Mouse (Mus musculus) thymus, postnatal 10 days (tissue): Measurements from ENCODE around the gene Ralgps2.

ENCODE experiments used
- DNase-seq, 2 experiments: peaks; one replicate each; pipeline ENCODE4 v3.0.0; 2021; ENCODE audit warnings: low spot score in 2 of 2

The Ralgps2 gene

GRCm38 (mm10) chr1:156909265-156909664 lies 30.2 kb downstream of the Ralgps2 start:
- no peak for DNase-seq

- DNase-seq = no peak
Measured at GRCm38 (mm10) chr1:156905660-156906059, 33.8 kb downstream of the Ralgps2 start.

- DNase-seq = no peak
Measured at GRCm38 (mm10) chr1:156903899-156904298, 35.5 kb downstream of the Ralgps2 start.

DNA sequence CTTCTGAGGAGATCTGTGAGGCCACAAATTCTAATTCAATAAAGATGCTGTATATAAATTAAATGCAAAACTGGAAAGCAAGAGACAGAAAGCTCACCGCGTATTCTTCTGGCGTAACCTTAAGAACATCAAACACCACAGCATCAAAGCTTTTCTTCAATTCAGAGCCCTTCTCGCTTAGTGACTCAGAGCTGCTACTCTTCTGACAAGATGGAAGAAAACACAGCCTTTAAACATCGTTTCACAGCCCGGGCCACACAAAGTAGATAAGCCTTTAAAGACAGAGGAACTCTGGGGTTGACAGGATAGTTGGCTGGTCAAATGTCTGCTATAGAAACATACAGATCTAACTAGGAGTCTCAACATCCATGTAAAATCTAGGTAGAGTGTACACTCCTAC lies 37.7 kb downstream of the Ralgps2 start:
- no peak for DNase-seq

DNA sequence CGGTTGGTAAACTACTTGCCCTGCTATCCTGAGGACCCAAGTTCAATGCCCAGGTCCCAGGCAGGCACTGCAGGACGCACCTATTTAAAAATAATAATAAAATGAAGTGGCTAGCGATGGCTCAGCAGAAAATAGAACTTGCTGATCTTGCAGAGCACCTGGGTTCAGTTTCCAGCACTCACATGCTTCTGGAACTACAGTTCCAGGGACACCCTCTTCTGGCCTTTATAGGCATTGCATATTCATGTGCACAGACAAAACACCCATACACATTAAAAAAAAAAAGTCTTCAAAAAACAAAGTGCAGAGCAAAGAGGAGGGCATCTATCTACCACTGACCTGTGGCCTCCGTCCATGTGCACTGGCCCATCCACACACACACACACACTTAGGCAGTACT lies 47.9 kb downstream of the Ralgps2 start:
- no peak for DNase-seq

DNA sequence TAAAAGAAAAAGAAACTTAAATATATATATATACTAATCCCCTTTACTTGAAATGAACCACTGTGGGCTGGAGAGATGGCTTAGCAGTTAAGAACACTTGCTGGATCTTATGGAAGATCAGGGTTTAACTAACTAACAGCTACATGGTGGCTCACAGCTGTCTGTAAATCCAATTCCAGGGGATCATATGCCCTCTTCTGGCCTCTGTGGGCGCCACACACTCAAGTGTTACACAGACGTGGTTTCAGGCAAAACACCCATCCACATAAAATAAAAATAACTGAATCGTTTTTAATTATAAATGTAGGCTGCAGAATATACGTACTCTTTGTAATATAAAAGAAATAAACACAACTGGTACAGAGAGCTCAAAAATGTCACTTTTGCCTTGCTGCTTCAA lies 50.6 kb downstream of the Ralgps2 start:
- DNase-seq = no peak

DNA sequence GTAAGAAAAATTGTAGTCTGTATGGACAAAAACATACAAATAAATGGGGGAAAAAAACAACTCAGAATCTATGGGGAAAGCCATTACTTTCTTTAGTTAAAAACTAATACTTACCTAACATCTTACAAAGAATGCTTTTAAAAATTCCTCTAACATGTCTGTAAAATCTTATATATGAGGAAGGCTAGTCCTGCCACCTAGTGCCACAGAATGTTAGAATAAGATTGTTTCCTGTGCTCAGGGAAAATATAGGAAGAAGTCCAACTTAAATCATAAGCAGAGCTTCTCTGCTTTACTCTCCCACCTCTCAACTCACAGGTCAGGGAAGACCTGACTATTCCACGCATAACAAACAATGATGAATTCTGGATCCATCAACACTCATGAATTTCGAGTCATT lies 53.5 kb downstream of the Ralgps2 start:
- DNase-seq = no peak

- DNase-seq = no peak
Measured at GRCm38 (mm10) chr1:156884782-156885181, 54.6 kb downstream of the Ralgps2 start.

DNA sequence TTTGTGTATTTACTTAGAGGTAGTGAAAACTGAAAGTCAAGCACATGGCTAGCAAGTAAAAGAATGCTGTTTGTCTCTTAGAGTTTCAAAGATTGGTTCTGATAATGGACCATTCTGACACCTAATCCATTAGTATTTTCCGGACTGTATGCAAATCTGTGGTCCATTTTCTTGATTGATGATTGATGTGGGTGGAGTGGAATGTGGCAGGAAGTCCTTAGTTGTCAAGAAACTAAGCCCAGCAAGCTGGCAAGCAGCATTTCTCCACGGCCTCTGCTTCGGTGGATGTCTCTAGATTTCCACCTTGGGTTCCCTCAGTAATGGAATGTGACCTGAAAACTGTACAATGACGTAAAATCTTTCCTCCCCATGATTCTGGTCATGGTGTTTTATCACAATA lies 68.8 kb downstream of the Ralgps2 start:
- no peak for DNase-seq

DNA sequence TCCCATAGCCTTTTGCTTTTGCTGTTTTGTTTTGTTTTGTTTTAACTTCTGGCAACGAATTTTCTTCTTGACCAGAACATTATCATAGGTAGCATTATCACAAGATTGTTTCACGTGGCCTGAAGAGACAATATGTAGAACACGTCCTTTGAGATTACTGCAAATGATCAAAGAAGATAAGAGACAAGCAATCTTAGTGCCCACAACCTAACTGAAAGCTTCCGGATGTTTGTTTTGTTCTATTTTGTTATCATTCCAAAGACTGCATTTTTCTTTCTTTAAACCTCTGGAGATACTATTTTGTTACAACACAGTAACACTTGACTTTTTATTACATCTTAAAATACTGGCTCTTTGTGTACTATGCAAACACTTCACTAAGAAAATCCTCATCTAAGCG lies 69.4 kb downstream of the Ralgps2 start:
- DNase-seq = no peak

DNA sequence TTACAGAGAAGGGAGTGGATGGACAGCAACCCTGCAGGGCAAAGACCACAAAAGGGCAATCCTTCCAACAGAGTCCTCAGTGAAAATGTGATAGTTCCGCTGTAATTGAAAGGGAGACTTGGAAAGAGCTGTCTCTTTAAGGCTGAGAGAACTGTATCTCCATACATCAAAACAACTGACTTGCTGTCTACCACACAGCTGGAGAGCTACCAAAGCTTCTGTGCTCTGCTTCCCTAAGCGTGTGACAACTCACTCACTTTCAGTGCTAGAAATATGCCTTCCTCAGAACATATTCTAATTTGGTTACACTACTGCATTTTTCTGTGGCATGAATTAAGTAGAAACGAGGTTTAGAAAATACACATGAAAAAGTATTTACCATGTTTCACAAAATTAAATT lies 75.2 kb downstream of the Ralgps2 start:
- no peak for DNase-seq

GRCm38 (mm10) chr1:156863726-156864125 lies 75.7 kb downstream of the Ralgps2 start:
- DNase-seq = no peak

DNA sequence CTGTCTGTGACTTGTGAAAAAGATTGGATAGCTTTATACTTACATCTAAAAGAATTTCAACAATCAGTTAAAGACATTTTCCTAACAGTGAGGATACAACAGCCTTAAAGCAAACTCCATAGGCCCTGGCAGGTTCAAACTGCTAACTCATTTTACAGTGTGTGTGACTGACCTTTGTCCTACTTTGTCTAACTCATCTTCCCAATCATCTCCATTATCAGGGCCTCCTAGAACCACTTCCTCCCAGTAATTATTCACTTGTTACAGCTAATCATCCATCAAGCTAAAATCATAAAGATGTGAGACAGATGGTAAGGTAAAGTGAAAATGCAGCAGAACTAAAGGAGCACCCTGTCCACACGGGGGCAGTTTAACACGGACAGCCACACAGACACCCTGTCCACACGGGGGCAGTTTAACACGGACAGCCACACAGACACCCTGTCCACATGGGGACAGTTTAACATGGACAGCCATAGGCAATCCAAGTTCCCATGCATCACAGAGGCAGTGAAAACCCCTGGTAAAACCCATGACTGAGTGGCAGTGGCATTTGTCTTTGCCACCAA lies 77.9 kb downstream of the Ralgps2 start:
- no peak for DNase-seq

GRCm38 (mm10) chr1:156860266-156860665 lies 79.2 kb downstream of the Ralgps2 start:
- DNase-seq = no peak

DNA sequence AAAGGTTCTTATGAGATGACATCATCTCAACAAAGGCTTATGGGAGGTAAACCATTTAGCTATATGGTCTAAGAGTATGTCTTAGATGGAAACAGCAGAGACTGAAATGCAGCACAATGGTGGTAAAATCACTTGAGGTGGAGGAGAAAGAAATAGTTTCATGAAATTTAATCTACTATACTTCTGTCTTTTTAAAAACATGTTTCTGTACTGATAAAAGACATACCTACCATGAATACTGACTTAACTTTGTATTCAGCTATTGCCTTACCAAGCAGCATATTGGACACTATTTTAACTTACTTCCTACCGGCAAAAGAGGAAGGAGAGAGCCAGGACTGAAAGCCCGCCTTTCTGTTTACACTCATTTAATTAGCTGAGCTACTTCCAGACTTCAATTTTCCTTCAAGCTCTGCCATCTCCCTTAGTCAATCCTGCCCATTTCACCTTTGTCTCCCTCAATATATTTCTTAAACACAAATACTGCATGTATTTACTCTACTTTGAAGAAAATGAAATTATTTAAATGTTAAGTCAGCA lies 79.6 kb downstream of the Ralgps2 start:
- no peak for DNase-seq

GRCm38 (mm10) chr1:156859156-156859555 lies 80.3 kb downstream of the Ralgps2 start:
- DNase-seq = no peak

DNA sequence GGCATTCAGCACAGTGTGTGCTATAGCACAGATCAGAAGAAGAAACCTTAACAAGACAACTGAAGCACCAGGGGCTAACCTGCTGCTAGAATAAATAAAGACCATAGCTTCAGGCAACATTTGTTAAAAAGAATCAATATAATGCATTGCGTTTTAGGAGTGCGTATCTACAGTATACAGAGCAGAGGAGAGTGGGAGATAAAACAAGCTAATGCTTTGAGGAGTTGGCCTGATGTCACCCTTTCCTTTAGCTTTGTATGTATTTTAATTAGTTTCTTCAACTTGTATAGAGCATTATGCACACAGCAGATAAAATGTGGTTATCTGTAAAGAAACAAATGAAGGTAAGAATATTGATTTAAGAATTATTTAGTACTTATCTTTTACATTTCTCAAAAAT lies 82.8 kb downstream of the Ralgps2 start:
- DNase-seq = no peak

DNA sequence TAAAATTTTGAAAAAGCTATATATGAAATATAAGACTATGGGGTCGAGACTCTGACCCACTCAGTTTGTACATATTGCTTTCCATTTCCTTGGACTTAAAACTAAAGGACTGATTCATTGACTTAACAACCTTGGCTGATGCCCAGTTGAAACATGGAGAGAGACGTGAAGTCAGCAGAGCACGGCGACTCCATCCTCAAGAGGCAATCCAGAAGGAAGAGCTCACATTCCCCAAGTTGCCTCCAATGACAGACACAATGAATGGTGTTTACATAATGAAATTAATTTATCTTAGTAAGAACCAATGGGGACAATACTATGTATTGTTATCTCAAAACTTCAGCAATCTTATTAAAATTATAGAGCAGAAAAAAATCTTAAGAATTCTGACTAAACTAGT lies 84.9 kb downstream of the Ralgps2 start:
- DNase-seq = no peak

DNA sequence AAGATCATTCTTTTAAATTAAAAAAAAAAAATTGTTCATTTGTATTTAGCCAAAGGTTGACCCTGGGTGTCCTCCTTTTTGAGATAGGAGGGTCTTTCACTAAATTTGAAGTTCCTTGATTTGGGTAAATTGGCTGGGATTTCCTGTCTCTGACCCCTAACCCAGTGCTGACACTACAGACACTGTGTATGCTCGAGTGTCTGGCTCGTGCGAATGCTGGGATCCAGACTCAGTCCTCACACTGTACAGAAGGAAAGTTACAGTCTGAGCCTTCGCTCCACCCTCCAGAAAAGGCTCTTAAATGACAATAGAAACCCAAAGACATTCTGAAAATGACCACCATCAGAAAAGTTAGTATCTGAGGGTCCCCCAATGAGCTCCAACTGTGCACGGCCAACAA lies 86.6 kb downstream of the Ralgps2 start:
- DNase-seq = no peak

DNA sequence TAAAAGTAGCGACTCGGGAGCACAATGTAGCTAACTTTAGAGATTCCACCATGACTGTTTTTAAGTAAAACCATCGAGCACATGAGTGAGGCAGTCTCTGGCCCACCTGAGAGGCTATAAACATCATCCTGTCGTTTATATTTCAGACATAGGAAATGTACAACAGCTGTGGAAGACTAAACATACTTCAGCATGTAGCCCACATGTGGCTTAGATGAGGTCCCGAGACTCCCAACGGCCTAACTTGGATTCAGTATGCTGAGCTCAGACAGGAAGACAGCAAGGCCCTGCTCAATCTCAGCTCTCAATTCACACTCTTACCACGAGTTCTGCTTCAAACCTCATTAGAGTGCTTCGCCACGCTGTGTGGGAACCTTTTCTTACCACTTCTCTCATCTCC lies 87.0 kb downstream of the Ralgps2 start:
- DNase-seq = no peak

GRCm38 (mm10) chr1:156847098-156847497 lies 92.3 kb downstream of the Ralgps2 start:
- no peak for DNase-seq

GRCm38 (mm10) chr1:156841625-156842339 lies 97.6 kb downstream of the Ralgps2 start:
- no peak for DNase-seq

GRCm38 (mm10) chr1:156838695-156839094 lies 100.7 kb downstream of the Ralgps2 start:
- DNase-seq = no peak

- no peak for DNase-seq
Measured at GRCm38 (mm10) chr1:156838177-156838576, 101.2 kb downstream of the Ralgps2 start, which contains the start of gene Angptl1. TSS of gene Angptl1 (plus strand) at chr1:156838562.
